Comparison of ENCODE assay signal across 8 mouse cellular contexts in the genomic region with DNA sequence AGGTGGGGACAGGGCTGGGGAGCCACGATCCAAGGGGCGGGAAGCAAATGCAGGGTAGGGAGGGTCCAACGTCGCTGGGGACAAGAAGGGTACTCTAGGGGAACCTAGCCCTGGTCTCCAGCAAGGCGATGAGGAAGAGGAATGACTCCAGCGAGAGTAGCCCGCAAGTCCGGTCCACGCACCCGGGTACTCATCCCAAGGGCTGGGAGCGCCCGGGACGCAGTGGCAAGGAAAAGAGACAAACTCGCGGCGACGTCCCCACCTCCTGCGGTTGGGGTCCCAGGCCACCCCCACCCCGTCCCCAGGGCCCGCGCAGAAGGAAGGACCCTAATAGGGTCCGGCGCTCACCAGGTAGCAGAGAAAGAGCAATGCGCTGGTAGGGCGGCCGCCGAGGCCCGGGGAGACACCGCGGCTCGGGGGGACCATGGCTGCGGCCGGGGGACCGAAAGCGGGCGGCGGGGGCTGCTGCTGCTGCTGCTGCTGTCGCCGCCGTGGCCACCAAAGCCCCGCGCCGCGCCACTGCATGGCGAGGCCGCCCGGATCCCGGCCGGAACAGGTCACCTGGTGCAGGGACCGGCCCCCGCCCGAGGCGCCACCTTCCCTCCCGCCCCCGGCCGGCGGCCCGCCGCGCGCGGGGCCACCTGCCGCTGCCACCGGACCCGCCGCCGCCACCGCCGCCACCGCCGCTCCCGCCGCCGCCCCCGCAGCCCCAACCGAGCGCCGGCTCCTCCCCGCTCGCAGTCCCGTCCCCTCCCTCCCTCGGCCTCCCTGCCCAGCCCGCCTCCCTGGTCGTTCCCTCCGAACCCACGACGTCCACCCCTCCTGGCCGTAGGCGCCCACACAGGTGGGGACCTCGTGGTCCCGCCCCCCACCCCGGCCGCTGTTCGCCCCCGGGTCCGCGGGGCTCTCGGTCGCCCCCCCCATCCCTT. TPM values are rescaled to one million over a fixed set of nuclear protein-coding genes. Genes with fewer than 3 reads are reported as not detected.
A peak's percentile ranks its signal among the peaks of the same experiment; 100 is the strongest.
DNase-seq lines count a peak whose midpoint lies in the region; ATAC-seq and TF ChIP-seq lines count a peak whose summit lies in the region.

No protein-coding gene starts in this region.

- H3K9me3 ChIP-seq in midbrain, embryonic 11.5 days (ENCODE audit: control insufficient read depth, low read length): no peaks in the 10 kb centered on the region

- ATAC-seq in midbrain, embryonic 11.5 days (ENCODE audit: low FRiP score): peak; percentile 64

- TF ChIP-seq POLR2A in thymus, adult 2 months (IDR thresholded peaks at IDR 0.05; ENCODE audit: control insufficient read depth, extremely low read depth, insufficient read depth, low read length, poor library complexity): no peak

- peaks cover 11% of the 10 kb centered on the region for H3K27me3 ChIP-seq in thymus, adult 2 months (ENCODE audit: control insufficient read depth, insufficient read depth, low read length)
- H3K27me3 ChIP-seq in midbrain, embryonic 11.5 days (ENCODE audit: control insufficient read depth, insufficient read depth, low read length): peaks cover 14% of the 10 kb centered on the region

- peak overlapping the region; percentile 33 for H3K4me3 ChIP-seq in thymus, adult 2 months (ENCODE audit: control insufficient read depth, insufficient read depth, low read length)
- peak overlapping the region; percentile 66 for H3K4me3 ChIP-seq in midbrain, embryonic 11.5 days (ENCODE audit: low read depth, low read length)

- H3K4me1 ChIP-seq in thymus, adult 2 months (replicated peaks; ENCODE audit: control insufficient read depth, insufficient read depth, low read length): 0 out of 2 replicates have a peak, but pooled peaks cover 5% of the 10 kb centered on the region
- H3K4me1 ChIP-seq in midbrain, embryonic 11.5 days (ENCODE audit: control insufficient read depth, insufficient read depth, low read length): peaks cover 10% of the 10 kb centered on the region

- no peak for TF ChIP-seq CTCF in thymus, adult 2 months (IDR thresholded peaks at IDR 0.05; ENCODE audit: borderline replicate concordance, control insufficient read depth, extremely low read depth, insufficient read depth, low read length, poor library complexity)

- H3K27ac ChIP-seq in thymus, adult 2 months (ENCODE audit: control insufficient read depth, insufficient read depth, low read length): no peak overlapping the region
- H3K27ac ChIP-seq in midbrain, embryonic 11.5 days (ENCODE audit: low read depth, low read length): no peak overlapping the region

- peak; percentile 19 for DNase-seq in thymus, adult 2 months
- no peak for DNase-seq in thymus, postnatal 0 days (ENCODE audit: low spot score)
- peak; percentile 79 to 83 for DNase-seq in cerebellum, postnatal 10 days
- peak; percentile 39 to 40 for DNase-seq in gastrocnemius, postnatal 4 days (ENCODE audit: low spot score in 2 of 2)
- peak; percentile 46 to 73 for DNase-seq in kidney, postnatal 36 days
- peak; percentile 92 for DNase-seq in midbrain, embryonic 11.5 days (ENCODE audit: low spot score, missing footprints)
- peak; percentile 16 to 26 for DNase-seq in thymus, postnatal 36 days
- no peak for DNase-seq in left cerebral cortex, adult 8-10 months (ENCODE audit: low spot score in 2 of 2)

- 1% methylated on average over 87 of the region's 99 CpGs for WGBS in thymus, adult 2 months
- 2% methylated on average over 34 of the region's 99 CpGs for WGBS in midbrain, embryonic 11.5 days

- H3K9ac ChIP-seq in midbrain, embryonic 11.5 days (ENCODE audit: low read length): peak overlapping the region; percentile 67

- H3K36me3 ChIP-seq in thymus, adult 2 months (ENCODE audit: control insufficient read depth, insufficient read depth, low read length): no peaks in the 10 kb centered on the region
- no peaks in the 10 kb centered on the region for H3K36me3 ChIP-seq in midbrain, embryonic 11.5 days (ENCODE audit: control insufficient read depth, insufficient read depth, low read length)

- H3K4me2 ChIP-seq in midbrain, embryonic 11.5 days: peak overlapping the region; percentile 99

RNA-seq across cellular contexts. Expression of a gene that starts 0.7 kb away (rescaled TPM):
- polyA plus RNA-seq in thymus, adult 2 months (2012; rRNA removed): 1.9 and 2.4 TPM in 2 replicates
- 0.41 and 0.55 TPM in 2 replicates for polyA plus RNA-seq in thymus, postnatal 0 days (2015; fragmentation: Nextera tagmentation; extraction: Ambion mirVana)
- total RNA-seq in gastrocnemius, postnatal 4 days (2021): 10 to 100 TPM; 95.0 to 95.4 TPM
- 1.4 and 1.8 TPM in 2 replicates for polyA plus RNA-seq in midbrain, embryonic 11.5 days (2014; fragmentation: Nextera tagmentation; extraction: Ambion mirVana)
- total RNA-seq in left cerebral cortex, adult 8-10 months (2022): 10 to 100 TPM; 55.6 to 65.4 (median 56.4) TPM

RNA-seq across cellular contexts. Expression of a gene that starts 53.8 kb away (rescaled TPM):
- 37.4 and 52.3 TPM in 2 replicates for polyA plus RNA-seq in thymus, adult 2 months (2012; rRNA removed)
- 102 and 104 TPM in 2 replicates for polyA plus RNA-seq in thymus, postnatal 0 days (2015; fragmentation: Nextera tagmentation; extraction: Ambion mirVana)
- total RNA-seq in gastrocnemius, postnatal 4 days (2021): 10 to 100 TPM; 87.0 to 90.8 TPM
- 69.1 and 71.0 TPM in 2 replicates for polyA plus RNA-seq in midbrain, embryonic 11.5 days (2014; fragmentation: Nextera tagmentation; extraction: Ambion mirVana)
- 10 to 100 TPM; 38.0 to 43.3 (median 40.1) TPM for total RNA-seq in left cerebral cortex, adult 8-10 months (2022)

Comparison
In these comparisons a context has a peak if more than half of its experiments do, and no peak if none do; other contexts are left out.
1. DNase-seq: peak in thymus, adult 2 months (single experiment), cerebellum, postnatal 10 days (2 of 2), gastrocnemius, postnatal 4 days (2 of 2), kidney, postnatal 36 days (2 of 2), midbrain, embryonic 11.5 days (single experiment) and thymus, postnatal 36 days (2 of 2); none in thymus, postnatal 0 days (single experiment) and left cerebral cortex, adult 8-10 months (0 of 2).